Mouse (Mus musculus) heart, postnatal 10 days (tissue): Measurements from ENCODE around the gene Ube2b. TPM values are rescaled to one million over a fixed set of nuclear protein-coding genes. Genes with fewer than 3 reads are reported as not detected.

Experiments
- DNase-seq, 2 experiments: peaks; one replicate each; pipeline ENCODE4 v3.0.0; 2021
- intact Hi-C: fragments of 180-260 bp; cut with DNase I; formaldehyde crosslinking; loops from one replicate; pipeline ENCODE4 v1.15.1; 2025
- total RNA-seq, 2 experiments: library from RNA; stranded (reverse); gene quantifications; 2 replicates each; pipeline ENCODE4 v1.2.3; 2021

Ube2b gene
- total RNA-seq, 2 experiments from 2014 or later = 188 to 192 TPM

GRCm38 (mm10) chr11:51968896-51969295 lies 31.7 kb downstream of the Ube2b start:
- no peak for DNase-seq

DNA sequence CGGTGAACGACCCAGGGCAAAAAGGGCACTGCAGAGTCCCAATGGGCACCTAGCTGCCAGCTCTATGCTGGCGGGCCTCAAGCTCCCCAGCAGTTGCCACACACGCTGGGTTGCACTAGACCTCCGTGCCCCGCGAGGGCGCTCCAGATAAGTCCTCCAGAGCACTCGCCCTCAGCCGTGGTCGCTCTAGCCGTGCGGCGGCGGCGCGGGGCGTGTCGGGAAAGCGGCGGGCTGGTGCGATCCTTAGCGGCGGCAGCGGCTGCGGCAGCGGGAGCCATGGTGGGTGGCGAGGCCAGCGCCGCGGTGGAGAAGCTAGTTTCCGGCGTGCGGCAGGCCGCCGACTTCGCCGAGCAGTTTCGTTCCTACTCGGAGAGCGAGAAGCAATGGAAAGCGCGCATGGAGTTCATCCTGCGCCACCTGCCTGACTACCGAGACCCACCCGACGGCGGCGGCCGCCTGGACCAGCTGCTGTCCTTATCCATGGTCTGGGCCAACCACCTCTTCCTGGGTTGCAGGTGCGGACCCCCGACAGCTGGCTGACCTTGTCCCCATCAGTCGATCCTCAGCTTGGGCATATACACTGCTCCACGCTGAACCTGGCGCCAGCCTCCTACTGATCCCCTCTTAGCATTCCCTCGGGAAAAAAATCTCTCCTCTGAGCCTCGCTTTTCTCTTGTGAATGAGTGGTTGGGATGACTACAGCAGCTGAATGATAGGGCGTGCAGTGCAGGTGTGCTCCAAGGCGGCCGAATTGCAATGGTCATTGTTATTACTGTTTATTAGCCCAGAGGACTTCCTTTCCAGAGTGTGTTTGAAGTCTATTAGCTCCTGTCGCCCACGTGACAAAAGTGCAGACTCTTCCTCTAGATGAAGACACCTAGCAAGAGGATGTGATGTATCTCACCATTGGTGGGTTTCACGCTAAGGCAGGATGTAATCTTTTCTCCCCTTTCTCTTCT lies 32.8 kb downstream of the Ube2b start, which contains the start of gene Cdkn2aipnl:
TSS of gene Cdkn2aipnl (plus strand) at position 219 of the 959 bp plus-strand sequence.
- intact Hi-C loops = loop anchor here (1.0 to 2.0 kb wide), 3 partner anchors 49 to 150 kb away; partner anchors contain the start of gene Jade2
- DNase-seq = peak; percentile 96 to 99

More at GRCm38 (mm10) chr11:51968896-51969295, 31.7 kb downstream of the Ube2b start:
- intact Hi-C loops = no loop called here

DNA sequence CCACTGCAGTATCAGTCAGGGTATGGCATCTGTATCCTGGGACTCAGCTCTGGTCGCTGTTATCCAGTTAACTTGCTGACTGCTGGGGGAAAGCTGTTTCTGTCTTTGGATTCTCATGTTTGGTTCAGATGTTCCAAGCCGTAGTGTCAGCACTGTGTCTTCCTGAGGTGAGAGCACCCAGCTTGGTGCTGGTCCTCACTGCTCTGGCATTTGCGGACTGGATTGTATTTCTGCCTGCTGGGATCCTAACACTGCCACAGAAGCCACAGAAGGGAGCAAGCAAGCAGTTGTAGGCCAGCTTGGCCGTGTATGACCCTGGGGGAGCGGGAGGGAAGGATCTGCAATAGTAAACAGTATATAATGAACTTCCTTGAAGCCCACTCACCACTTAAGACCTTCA lies 33.9 kb downstream of the Ube2b start:
- intact Hi-C loops = loop anchor here (1.0 to 2.0 kb wide), 3 partner anchors 48 to 149 kb away; partner anchors contain the start of gene Jade2

GRCm38 (mm10) chr11:51962277-51962676 lies 38.3 kb downstream of the Ube2b start:
- intact Hi-C loops = no loop called here

More for the DNA sequence above, 33.9 kb downstream of the Ube2b start:
- DNase-seq = no peak

GRCm38 (mm10) chr11:51961761-51962160 lies 38.8 kb downstream of the Ube2b start:
- intact Hi-C loops = no loop called here
- no peak for DNase-seq

More at GRCm38 (mm10) chr11:51962277-51962676, 38.3 kb downstream of the Ube2b start:
- no peak for DNase-seq

DNA sequence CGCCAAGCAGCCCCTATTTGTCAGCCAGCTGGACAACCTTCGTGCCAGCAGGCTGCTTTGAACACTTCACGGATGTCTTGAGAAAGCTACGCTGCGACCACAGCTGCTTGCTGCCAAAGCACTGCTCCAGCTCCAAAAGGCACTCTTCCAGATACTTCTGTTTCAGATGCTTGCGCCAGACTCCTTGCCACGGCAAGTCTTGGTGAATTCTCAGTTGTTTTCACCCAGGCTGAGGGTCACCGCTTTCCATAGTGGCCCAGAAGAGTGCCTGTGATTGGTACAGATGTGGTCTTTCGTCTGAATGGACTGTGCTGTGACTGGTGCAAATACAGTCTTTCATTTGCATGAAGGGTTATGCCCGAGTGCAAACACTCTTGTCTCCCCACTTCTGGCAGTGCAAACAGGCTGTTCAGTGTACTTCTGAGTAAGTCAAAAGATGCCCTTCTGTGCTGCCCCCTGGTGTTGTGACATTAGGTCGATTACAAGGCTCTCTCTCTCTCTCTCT lies 39.5 kb downstream of the Ube2b start:
- peak in 1 of 2 experiments; percentile 20 for DNase-seq
- intact Hi-C loops = no loop called here

DNA sequence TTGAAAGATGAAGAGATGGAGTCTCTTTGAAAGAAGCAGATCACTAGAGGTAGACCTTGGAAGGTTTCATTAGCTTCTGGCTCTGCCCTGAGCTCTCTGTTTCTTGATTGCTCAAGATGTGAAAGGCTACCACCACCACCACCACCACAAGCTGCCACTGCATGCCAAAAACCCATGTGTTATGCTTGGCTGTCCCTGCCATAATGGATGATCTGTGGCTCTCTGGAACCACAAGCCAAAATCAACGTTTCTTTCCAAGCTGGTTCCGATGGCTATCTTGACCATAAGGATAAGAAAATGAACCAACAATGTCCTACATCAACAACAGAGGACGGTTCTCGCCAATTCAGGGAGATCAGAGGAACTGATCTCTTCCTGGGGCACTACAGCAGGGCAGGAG lies 40.5 kb downstream of the Ube2b start:
- intact Hi-C loops = no loop called here

DNA sequence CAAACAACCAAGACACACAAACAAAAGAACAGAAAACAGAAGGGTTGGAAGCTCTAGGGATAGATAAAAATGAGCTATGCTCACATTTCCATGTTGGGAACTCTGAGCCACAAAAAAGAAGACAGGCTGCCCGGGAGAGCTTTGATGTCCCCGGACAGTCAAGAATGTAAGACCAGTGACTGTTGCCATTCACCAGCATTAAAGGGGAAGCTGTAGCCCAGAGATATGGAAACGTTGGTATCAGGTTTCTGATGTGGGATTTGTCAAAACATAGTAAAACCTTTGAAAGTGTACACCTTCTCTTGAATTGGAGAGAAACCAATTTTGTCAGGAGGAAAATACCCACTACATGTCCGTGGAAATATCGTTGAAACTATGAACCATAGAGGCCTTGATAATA lies 41.1 kb downstream of the Ube2b start:
- no peak for DNase-seq
- intact Hi-C loops = no loop called here

More for the DNA sequence above, 40.5 kb downstream of the Ube2b start:
- no peak for DNase-seq

- intact Hi-C loops = no loop called here
- no peak for DNase-seq
Measured at GRCm38 (mm10) chr11:51957760-51958159, 42.8 kb downstream of the Ube2b start.

DNA sequence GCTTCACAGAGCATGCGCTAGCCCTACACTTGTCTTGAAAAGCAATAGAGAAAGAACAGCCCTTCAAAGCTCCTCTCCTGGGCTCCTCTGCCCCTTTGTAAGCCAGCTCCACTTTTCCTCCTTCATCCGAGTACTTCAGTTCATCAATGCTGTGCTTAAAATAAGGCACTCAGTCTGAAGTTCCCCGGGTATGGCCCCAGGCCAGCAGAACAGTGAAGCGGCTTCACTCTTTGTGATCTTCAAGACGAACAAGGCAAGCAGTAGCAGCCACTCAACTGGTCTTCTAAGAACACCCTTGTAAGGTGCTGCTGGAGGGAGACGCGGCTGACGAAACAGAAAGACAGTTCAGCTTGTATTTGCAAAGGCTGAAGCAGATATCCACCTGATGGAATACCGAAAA lies 44.5 kb downstream of the Ube2b start:
- no peak for DNase-seq
- intact Hi-C loops = no loop called here

DNA sequence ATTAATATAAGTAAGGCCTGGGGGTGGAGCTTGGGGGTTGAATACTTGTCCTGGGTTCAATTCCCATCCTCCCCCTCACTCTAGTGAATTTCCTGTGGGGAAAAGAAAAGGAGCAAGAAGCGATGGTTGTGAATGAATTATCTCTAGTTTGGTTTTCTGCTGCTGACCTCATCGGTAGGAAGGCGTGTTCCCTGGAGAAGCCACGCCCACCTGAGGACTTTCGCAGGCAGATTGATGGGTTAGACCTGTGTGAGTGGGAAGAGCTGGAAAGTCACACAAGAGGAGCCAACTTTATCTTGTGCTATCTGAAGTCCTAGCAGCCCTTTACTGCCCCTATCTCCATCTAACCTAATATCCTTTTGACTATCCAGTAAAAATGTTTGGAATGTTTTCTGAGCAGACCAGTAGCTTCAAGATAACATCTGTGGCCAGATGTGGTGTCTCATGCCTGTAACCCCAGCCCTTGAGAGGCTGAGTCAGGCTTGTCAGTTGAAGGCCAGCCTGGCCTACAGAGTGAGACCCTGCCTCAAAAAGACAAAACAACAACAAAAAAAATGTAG lies 48.6 kb downstream of the Ube2b start:
- DNase-seq = peak in 1 of 2 experiments; percentile 17
- intact Hi-C loops = no loop called here

- DNase-seq = no peak
- intact Hi-C loops = no loop called here
Measured at GRCm38 (mm10) chr11:51949919-51950318, 50.6 kb downstream of the Ube2b start.

GRCm38 (mm10) chr11:51949155-51949840 lies 51.3 kb downstream of the Ube2b start:
- DNase-seq = peak in 1 of 2 experiments; percentile 15
- intact Hi-C loops = no loop called here

DNA sequence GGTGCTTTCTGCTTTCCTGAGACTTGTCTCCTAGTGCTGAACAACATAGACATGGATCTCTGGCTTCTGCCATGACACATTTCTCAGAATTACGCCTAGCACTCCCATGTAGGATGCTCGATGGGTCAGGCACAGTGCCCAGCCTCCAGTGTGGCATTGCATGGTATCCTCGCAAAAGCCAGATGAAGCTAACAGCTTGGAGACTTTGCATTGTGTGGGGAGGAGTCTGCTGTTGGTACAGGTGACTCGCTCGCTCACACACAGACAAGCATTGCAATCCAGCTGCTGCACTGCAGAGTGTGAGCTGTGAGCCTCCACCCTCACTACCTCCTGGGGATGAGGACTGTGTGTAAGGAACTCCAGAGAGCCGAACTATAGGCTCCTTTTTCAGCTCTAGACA lies 54.4 kb downstream of the Ube2b start:
- intact Hi-C loops = no loop called here
- no peak for DNase-seq

DNA sequence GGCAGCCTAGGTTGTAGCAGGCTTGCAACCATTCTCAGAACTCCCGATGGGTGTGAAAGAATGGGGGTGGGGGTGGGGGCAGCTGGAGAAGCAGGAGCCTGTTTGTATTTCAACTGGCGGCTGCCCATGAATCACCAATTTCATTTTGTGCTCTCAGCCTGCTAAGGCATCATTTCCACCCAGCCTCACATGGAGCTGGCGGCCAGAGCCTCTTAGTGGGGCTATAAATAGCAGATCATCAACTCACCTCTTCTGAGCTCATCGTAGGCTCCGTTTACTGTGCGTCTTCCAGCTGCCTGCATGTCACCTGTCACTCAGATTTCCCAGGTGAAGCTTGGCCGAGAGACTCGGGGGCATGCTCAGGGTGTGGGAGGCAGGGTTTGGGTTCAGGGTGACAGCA lies 55.0 kb downstream of the Ube2b start:
- intact Hi-C loops = no loop called here
- DNase-seq = peak; percentile 36 to 55

DNA sequence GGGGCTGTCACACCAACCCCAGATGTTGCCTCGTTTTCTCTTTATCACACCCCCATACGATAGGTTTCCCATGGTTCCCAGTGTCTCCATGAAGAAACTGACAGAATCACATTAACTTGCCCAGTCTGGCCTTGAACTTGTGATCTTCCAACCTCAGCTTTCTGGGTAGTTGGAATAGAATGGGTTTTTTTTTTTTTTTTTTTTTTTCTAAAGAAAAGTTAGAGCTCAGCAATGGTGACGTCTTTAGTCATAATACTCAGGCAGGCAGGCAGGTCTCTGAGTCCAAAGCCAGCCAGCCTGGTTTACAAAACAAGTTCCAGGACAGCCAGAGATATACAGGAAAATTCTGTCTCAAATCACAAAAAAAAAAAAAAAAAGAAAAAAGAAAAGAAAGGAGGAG lies 56.3 kb downstream of the Ube2b start:
- intact Hi-C loops = no loop called here

DNA sequence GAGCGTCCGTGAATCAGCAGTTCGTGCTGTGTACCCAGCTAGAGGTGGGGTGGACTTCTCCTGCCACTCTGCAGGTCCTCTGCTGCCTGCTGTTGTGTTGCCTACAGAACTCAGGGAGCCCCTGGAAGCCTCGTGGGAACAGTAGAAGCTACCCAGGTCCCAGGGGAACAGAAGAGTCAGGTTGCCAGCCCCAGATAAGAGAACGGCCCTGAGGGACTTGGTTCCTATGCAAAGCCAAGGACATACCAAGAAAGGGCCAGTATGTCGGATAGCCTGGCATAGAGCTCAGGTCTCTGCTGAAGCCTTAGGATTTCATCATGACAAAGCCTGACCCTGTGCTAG lies 57.1 kb downstream of the Ube2b start:
- DNase-seq = no peak
- intact Hi-C loops = no loop called here

More for the DNA sequence above, 56.3 kb downstream of the Ube2b start:
- no peak for DNase-seq

- DNase-seq = no peak
- intact Hi-C loops = no loop called here
Measured at GRCm38 (mm10) chr11:51942602-51943499, 57.7 kb downstream of the Ube2b start.

DNA sequence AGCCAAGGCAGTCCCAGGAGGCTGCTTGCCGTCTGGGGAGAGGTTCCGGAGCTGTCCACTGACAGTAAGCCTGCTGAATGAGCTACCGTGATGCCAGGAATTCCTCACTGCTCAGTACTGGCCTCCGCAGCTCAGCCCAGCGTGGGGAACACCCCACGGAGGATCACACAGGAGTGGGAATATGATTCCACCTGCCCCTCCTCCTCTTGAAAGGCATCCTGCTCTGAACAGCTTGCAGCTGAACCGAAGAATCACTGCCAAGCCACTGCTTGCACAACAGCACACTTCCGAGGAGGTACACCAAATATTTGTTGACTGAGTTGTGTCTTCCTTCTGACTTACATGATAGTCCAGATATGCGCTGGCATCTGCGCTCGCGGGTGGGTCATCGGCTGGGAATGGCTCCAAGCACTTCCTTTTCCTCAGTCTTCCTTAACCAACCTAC lies 60.0 kb downstream of the Ube2b start:
- DNase-seq = peak in 1 of 2 experiments; percentile 43
- intact Hi-C loops = no loop called here

- DNase-seq = no peak
- intact Hi-C loops = loop anchor here (5.0 kb wide), 1 partner anchor 57 kb away; no protein-coding TSS in a partner anchor
Measured at GRCm38 (mm10) chr11:51939590-51939955, 61.0 kb downstream of the Ube2b start.
